Mouse (Mus musculus): ENCODE results near the gene Samd9l.

- TF ChIP-seq CTCF (IDR thresholded peaks at IDR 0.05; ENCODE audit: low read depth, low read length) (no peak), POLR2A (IDR thresholded peaks at IDR 0.05; ENCODE audit: insufficient read depth, low read length) (no peak), EP300 (IDR thresholded peaks at IDR 0.05; ENCODE audit: insufficient read depth, low read depth, low read length) (no peak)
Measured at GRCm38 (mm10) chr6:3379146-3379545, 20.2 kb downstream of the Samd9l start.

All from ES-Bruce4 (cell line).